Mouse (Mus musculus) stomach, postnatal 0 days (tissue): ENCODE results near the gene Gpr19.

Experiments
- CTCF ChIP-seq: IDR thresholded peaks from 2 replicates; pipeline ENCODE4 v1.5.1; 2016; ENCODE audit warnings: antibody characterized with exemption, low read depth, mild to moderate bottlenecking, moderate library complexity
- EP300 ChIP-seq: optimal IDR thresholded peaks from 2 replicates; pipeline ENCODE3; 2016; ENCODE audit warnings: antibody characterized with exemption

DNA sequence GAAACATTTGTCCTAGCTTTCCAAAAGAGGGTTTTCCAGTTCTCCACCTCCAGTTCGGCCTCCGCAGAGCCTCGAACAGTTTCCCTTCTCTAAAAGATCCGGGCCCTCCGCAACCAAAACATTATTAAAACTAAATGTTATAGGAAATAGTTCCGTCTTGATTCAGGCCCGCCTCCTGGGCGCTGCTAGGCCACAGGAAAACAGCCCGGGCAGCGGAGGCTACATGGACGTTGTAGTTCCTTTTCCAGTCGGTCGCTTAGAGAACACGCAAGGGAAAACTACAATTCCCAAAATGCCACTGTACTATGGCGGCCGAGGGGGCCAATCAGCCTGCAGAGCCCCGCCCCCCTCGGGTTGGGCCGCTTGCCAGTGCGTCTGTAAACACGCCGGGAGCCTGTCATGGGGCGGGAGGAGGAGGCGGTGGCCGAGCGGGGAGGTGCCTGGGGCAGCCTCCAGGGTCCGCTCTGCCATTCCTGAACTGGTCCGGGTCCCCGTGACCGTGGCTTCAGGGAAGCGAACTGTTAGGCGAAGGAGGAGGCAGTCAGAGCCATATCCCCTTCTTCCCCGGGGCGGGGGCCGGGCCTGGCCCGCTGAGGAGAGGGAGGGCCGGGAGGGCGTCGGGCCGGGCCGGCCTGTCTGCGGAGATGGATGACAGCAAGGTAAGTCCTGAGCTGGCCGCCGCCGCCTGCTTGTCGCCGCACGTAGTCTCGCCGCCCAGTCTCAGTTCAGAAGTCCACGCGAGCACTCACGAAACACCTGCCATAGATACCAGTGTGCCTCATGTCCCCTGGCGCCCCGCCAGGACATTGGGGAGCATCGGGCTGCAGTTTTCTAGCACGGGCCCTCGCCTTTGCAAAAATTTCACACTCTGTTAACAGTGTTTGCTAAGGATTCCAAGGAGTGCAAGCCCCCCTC lies 68.3 kb downstream of the Gpr19 start, which contains the start of gene Crebl2:
- TF ChIP-seq CTCF: peak; percentile 61
- no peak for TF ChIP-seq EP300
